Mouse (Mus musculus): ENCODE measurements around the gene Fam174a.

The Fam174a gene

DNA sequence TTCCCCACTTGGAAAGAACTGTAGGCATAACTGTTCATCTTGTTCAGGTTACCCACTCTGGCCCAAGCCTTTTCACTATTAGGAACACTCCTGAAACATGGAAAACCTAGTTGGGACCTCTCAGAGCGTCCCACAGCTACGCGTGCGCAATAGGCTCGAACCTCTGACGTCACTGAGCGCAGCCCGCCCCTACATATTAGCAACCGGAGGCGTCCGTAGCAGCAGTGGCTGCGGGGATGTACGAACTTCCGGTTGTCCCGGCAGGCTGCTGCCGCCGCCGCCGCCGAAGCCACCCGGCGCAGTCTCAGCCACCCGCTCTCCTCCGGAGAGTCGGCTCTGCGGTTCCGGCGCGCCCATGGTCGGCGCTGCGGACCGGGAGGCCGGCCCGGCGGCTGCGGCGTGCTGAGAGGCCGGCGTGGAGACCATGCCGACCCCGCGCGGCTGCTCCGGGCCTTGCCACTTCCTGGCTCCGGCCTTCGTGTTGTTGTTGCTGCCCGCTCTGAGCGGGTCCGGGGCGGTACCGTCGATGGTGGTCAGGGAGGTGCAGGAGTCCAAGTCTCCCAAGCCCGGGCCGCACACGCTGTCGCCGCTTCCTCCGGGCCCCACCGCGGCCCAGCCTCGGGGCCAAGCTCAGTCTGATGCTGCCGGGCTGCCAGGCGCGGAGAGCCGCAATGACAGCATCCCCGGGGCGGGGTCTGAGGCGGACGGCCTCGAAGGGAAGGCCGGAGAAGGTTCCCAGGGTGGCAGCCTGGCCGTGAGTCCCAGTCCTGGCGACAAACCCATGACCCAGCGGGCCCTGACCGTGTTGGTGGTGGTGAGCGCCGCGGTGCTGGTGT lies at the start of gene Fam174a:
TSS of gene Fam174a (plus strand) at position 231 of the 836 bp plus-strand sequence.
- peak; percentile 94 for DNase-seq

DNA sequence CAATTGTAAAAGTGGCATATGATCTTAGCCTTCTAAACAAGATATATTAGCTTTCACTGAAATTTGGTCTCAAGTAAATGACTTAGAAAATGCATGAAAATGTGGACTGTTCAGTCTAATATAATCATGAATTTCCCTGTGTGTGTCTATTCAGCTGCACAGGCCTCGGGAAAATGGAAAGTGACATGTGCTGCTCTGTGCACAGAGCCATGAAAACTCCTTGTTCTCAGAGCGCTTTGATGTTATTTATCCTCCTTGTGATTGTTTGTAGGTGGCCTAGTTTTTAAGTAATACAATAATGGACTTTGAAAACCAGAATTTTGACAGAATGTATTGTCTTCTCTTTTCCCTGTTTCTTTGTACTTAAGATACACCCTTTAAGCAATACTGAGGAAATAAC lies 49.6 kb upstream of the Fam174a start:
- DNase-seq, result no peak

DNA sequence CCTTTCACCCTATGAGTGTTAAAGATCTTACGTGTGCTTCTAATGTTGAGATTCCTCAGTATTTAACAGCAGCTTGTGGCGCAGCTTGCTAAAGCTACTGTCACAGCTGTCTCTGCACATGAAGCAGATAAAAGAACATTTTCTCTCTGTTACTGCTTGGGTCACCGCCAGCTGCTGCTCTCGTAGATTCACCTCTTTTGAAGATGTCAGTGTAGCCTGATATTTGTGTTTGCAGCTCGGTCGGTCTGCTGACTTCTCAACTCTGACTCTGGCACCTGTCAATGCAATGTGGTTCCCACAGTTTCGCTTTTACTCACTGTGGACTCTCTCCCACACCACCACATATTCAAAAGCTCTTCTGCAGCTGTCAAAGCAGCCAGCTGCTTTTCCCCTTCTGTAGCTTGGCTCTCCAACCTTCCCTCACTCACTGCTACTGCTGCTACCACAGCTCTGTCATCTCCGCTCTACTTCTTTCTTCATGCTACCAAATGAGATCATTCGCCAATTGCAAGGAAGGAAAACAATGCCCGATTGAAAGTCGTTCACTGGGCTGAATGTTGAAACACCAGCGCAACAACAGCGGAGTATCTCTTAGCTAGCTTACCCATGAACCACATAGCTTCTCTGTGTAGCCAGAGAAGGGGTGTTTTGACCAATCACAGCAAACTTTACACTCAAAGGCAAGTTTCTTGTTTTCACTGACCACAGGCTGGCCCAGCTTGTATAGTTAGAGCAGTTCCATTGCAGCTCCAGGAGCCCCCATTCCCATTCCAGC lies 45.3 kb upstream of the Fam174a start:
- peak; percentile 9 for DNase-seq

DNA sequence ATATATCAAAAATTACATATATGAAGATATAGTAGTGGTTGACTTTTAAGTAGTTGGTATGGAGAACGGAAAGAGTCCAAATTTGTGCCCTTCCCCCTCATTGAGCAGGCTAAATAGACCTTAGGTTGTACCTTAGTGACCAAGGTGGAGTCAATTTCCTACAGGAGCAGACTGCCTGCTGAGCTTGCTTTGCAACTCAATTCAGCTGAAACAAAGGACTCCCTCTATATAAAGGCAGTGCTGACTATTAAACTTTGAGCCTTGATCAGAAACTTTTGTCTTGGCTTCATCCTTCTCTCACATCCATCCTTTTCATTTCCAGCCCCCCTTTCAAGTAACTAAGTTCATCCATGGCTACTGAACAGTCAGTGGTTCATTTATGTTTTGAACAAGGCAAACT lies 40.1 kb upstream of the Fam174a start:
- DNase-seq, result no peak

DNA sequence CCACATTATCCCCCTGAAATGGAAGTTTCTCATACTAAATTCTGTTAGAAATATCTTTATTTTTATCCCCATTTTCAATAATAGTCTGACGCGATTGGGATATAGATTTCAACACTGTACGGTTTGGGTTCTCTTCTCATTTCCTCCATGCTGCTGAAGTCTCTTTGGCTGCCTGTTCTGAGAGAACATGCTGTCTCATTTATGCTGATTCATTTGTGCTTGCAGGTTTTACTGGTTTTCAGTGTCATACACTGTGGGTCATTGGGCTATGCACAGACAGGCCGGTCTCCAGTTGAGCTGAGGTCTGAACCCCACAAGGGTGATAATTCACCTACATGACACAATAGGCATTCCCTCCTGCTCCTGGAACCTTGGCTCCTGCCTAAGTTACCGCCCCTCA lies 5.1 kb upstream of the Fam174a start:
- DNase-seq, result no peak

DNA sequence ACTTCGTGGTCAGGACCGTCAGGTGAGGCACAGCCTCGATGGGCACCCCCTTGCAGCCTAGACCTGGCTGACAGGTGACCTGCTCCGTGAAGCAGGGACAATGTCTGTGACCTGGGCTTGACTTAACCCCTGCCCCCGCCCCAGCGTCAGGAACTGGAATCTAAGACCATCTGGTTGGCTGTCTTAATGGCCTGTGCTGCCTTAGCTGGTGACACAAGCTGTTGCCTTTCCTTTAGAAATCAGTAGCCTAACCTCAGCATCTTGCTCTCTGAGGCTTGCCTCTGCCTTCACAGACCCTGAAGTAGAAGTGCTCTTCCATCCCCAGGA lies 769 bp downstream of the Fam174a start:
- DNase-seq, result peak; percentile 25

DNA sequence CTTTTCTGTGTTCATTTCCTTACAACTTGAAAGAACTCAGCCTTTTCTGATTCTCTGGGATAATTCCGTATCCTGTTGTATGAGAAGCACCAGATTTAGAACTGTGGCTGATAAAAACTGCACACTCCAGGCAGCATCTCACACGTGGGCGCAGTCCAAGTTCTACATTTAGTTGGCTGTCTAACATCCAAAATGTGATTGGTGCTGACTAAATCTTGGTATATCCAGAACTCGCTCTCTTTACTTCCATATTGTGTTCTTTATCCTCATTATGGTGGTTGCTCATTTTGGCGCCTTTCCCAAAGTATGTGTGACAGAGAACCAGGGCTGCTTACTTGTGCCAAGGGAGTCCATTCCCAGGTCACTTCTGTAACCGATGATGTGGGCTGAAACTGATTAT lies 2.6 kb downstream of the Fam174a start:
- DNase-seq, result peak; percentile 68

DNA sequence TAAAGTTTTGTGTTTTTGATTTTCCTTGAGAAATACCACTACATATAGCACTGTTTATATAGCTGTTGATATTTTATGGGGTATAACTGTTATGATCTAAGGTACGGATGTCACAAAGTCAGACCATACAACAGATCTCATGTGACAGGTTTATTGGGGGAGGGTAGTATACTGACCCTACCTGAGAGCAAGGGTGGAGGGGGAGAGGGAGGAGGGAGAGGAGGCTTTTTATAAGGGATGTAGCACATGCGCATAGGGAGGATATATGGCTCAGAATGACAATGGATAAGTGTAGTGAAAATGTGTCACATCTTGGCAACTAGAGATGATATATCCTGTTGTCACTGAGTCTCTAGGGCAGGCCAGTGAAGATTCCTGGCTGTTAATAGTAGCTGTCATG lies 8.8 kb downstream of the Fam174a start:
- DNase-seq, result no peak

DNA sequence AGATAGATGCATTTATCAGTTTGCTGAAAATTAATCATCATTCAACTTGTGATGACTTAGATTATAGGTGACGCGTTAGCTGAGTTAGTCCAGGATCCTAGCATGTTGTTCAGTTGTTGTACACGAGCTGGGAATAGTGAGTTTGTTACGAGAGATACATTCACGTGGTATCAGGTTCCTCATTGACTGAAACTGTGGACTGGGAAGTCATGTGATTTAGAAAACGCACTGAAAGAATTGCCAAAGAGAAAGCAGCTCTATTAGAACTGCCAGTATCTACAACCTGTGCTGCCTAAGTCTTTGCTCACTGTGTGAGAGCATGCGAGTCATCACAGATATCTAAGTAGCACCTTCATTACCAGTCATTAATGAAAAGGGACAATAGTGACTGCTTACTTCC lies 9.6 kb downstream of the Fam174a start:
- no peak for DNase-seq

DNA sequence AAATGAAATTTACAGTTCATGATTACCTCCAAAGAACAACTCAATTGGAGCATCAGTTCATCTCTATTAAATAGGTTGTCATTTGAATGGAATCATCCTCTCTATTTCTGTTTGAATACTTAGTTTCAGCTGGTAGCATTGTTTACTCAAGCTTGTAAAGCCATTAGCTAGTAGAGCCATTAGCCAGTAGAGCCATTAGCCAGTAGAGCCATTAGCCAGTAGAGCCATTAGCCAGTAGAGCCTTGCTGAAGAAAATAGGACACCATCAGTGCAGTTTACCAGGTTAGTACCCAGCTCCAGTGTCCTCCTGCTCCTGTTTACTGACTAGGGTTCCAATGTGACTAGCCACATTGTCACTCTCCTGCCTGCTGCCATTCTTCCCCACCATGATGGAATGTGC lies 13.4 kb downstream of the Fam174a start:
- no peak for DNase-seq

DNA sequence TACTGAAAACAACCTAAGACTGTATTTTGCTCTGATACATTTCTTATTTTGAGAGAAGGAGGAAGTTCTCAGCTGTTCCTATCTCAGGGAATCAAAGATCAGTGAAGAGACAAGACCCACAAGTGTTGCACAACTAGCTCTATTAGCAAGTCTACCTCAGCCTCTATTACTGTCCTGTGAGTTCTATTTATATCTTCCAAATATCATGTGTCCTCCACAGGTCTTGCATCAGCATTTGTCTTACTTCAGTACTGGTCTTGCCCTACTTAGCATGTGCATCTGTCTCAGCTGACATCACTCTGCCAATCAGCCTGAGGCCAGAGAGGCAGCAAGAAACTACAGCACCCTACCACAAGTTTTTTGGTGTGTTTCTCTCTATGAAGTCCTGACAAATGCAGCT lies 26.2 kb downstream of the Fam174a start:
- no peak for DNase-seq

DNA sequence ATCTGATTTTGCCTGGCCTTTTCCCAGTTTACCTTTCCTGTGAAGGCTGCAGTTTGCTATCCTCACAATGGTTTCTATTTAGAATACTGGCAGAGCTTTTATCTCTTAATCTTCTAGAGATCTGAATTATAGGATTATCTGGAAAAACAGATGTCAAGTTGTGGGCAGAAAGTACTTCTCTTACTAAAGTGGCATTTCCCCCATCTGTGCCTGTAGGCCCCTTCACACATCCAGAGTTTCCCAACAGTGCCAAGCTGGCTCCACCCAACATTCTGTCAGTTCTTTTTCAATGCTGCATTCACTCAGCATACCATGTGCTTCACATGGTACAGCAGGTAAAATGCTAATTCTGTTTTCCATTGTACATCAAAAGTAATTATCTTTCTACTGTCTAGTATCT lies 28.8 kb downstream of the Fam174a start:
- DNase-seq, result peak; percentile 67

DNA sequence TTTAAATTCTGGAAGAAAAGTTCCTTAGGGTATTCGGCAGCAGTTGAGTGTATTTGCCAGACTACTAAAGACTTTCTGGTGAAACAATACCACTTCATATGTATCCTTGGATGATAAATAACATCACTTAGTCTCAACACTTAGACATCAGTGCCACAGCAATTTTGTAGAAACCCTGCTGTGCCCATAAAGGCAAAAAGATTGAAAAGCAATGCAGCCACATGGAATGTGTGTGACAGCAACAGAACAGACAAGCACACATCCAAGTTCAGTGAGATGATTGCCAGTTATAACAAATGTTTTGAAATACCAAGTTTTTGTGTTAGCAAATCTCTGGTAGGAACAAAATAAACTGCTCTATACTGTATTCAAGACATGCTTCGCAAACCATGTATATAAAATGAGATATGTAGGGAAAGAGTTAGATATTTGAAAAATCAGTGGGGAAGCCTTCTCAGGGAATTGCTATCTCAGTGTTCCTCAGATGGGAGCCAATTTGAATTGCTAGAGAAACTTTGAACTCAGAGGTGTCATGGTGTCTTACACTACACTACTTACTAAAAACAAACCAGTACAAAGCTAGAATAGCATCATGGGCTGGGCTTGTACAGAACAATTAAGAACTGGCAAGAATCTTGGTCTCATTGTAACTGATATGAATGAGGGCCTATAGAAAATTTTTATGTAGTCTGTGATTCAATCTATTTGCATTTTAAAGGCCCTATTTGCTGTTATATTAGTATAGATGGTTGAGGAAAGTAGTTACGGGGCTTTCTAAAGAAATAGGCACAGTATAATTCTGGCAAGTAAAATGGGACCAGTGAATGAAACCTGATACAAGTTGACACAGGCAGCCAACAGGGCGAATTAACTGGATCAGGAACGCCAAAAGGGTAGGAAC lies 30.4 kb downstream of the Fam174a start:
- DNase-seq, result no peak

DNA sequence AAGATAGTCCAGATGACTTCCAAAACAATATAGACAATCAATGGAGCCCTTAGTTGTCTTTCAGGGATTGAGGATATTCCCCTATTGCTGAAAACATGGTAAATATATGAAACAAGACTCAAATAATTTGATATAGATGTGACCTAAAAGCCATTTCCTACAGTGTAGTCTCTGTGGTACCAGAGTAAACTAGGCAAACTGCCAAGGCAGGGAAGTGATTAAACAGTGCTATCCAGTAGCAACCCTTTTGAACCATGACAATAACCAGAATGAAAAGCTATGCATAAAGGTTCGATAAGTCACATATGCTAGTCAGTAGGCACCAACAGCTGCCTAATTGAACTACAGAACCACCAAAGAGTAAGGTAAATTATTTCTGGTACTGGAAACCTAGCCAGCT lies 40.7 kb downstream of the Fam174a start:
- no peak for DNase-seq

DNA sequence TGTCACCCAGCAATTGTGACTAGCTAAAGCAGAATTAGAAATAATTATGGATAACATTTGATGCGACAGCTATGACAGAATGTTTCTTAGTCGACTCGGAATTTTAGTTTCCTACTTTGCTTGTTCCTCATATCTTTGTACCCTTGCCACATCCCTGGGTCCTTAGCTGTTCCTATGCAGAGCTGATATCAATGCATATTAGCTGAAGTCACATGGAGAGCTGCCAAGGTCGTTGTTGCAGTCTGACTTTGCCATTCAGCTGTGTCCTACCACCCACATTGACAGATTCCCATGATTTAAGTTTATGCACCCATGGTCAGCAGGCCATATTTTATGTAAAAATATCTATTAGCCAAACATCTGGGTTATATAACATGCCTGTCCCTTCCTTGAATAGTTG lies 43.5 kb downstream of the Fam174a start:
- DNase-seq, result no peak

DNA sequence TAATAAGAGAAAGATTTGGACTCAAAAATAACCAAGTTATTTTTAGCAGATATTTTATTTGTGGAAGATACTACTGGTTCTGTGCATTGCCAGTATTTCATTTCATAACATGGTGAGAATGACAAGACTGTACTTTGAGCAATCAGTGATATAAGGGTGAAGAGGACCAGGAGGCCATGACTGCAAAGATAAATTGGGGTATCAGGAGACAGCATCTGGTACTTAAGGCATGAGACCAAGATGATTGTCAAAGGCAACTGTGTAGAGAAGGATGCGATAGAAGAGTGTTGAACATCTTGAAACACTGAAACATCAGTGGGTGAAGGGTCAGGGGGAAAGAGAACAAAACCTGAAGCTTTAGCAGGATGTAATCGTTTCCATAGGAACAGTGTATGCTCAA lies 50.3 kb downstream of the Fam174a start:
- DNase-seq, result no peak

DNA sequence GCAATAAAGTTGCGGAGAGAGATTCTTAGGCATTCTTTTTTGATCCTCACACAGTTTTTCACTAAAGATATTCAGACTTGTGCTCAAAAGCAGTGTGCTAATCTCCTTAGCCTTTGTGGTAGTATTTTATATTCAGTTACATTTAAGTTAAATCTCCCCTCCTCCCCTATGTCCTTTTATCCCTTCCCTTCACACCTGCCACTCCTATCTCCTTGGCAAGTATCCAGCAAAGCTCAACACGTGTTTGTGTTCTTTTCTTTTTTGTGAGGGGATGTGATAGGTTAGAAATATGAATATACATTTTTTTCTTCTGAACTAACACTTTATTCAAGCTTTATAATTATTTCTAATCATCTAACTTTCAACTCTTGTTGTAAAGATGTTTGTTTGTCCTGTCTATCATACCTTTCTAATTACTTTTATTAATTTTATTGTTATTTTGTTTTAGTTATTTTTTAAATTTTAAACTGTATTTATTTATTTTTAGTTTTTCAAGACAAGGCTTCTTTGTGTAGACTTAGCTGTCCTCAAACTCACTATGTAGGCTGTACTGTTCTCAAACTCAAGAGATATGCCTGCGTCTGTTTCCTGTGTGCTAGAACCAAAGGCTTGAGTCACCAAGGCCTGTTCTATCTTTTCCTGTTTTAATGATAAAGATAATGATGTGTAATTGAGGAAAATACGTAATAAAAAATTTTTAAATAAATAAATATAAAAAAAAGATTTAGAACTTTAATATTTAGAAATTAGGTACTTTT lies 53.4 kb downstream of the Fam174a start:
- DNase-seq, result no peak

DNA sequence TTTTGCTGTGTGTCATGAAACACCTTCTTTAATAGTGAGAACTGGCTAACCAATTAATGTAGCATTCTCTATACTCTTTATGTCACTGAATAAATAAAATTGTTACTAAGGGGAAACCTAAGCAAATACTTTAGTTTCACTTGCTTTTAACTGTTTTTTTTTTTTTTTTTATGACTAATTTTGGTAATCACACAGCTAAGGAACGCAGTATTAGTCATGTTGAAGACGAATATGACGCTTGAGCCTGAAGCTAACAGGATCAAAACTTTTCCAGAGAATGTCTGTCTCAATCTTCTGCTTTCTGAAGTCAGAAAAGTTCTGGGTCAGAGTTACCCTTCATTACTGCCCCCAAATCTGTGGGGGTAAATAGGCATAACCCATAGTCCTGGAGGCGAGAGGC lies 54.3 kb downstream of the Fam174a start:
- DNase-seq, result no peak

DNA sequence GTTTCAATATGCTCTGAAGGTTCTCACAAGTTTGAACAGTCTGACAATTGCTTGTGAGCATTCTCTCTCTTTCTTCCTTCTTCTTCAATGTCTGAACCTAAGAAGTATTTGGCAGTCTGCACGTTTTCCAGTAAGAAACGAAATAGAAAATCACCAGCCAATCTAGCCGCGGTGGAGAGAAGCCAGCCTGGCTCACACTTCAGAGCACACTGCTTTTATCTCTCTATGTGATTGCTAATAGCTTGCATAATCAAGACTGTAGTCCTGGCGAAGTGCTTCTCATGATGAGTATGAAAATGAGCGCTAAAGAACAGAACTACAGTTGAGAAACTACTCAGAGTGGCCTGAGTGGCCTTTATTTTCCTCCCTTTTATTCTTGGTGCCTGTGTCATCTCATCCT lies 62.0 kb downstream of the Fam174a start:
- DNase-seq, result no peak

DNA sequence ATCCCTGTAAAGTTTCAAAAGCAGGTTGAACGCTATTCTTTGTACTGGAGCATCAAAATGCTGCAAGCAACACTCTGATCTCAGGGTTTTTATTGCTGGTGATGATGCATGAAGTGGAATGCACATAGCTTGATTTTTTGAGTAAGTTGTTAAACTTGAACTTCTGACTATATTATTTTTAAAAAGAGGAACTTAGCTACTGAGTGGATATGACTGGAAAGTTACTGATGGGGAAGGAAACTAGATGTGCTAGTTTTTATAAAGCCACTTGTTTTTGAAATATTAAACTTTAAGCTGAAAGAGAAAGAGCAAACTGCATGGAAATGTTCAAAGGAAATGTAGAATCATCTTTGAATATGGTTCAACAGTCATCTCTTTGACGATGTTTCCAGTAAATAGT lies 67.6 kb downstream of the Fam174a start:
- DNase-seq, result no peak

Measured in right cerebral cortex, adult 18-20 months (tissue).